Mouse (Mus musculus): ENCODE results near the gene Abr. TPM values are rescaled to one million over a fixed set of nuclear protein-coding genes. Genes with fewer than 3 reads are reported as not detected.

Abr gene
- polyA plus RNA-seq, 1 experiment from 2014 or later = 21.6 TPM

- H3K4me1 ChIP-seq (replicated peaks; ENCODE audit: control insufficient read depth, insufficient read depth, low read length) = no peaks in the 10 kb centered on the region
- H3K9me3 ChIP-seq (ENCODE audit: control insufficient read depth, low read length) = no peaks in the 10 kb centered on the region
- no peak for ATAC-seq (ENCODE audit: low read depth)
- no peak overlapping the region for H3K27ac ChIP-seq (ENCODE audit: low read length)
- no peaks in the 10 kb centered on the region for H3K36me3 ChIP-seq (ENCODE audit: control insufficient read depth, insufficient read depth, low read length)
- H3K4me3 ChIP-seq (ENCODE audit: low read length) = no peak overlapping the region
- no peak overlapping the region for H3K9ac ChIP-seq (ENCODE audit: low read length)
- no peaks in the 10 kb centered on the region for H3K27me3 ChIP-seq (ENCODE audit: control insufficient read depth, insufficient read depth, low read depth, low read length)
- no peak overlapping the region for H3K4me2 ChIP-seq (ENCODE audit: low read depth, low read length)
- 83% methylated on average over 7 of the region's 7 CpGs for WGBS
These were observed 90.1 kb downstream of the Abr start for GRCm38 (mm10) chr11:76532001-76532400.

DNA sequence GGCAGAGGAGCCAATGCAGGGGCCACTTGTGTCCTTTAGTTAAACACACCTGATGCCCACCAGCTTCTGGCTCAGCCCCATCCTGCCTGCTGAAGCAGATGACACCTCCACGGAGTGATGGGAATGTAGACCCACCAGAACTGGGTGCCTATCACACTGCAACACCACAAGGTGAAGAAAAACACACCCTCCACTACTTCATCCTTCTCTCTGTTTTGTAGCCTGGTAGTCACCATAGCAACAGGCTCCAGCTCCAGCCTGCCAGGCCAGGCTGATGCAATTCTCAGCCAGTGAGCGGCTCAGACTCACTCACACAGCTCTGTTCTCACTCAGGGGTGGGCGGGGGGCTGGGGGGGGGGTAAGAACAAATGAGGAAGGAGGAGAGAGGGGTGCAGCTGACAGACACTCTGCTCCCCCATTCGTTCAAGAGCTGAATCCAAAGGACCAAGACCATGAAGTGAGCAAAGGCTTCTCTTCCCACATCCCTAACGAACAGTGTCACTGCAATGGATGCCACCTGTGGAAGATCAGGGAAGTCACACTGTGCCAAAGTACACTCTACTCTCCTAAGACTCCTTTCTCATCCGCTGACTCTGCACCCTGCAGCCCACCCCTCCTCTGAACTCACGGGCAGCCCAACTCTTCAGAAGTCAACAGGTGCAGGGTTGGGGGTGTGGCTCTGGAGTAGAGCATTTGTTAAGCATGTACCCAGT lies 91.0 kb downstream of the Abr start:
- Histone ChIP-seq H3K27ac (ENCODE audit: low read length) (no peak overlapping the region), H3K9me3 (ENCODE audit: control insufficient read depth, low read length) (no peaks in the 10 kb centered on the region), H3K4me3 (ENCODE audit: low read length) (no peak overlapping the region), H3K4me1 (replicated peaks; ENCODE audit: control insufficient read depth, insufficient read depth, low read length) (no peaks in the 10 kb centered on the region), H3K9ac (ENCODE audit: low read length) (no peak overlapping the region), H3K36me3 (ENCODE audit: control insufficient read depth, insufficient read depth, low read length) (no peaks in the 10 kb centered on the region), H3K27me3 (ENCODE audit: control insufficient read depth, insufficient read depth, low read depth, low read length) (no peaks in the 10 kb centered on the region), H3K4me2 (ENCODE audit: low read depth, low read length) (no peak overlapping the region)
- WGBS = 39% methylated on average over 7 of the region's 7 CpGs
- no peak for ATAC-seq (ENCODE audit: low read depth)

DNA sequence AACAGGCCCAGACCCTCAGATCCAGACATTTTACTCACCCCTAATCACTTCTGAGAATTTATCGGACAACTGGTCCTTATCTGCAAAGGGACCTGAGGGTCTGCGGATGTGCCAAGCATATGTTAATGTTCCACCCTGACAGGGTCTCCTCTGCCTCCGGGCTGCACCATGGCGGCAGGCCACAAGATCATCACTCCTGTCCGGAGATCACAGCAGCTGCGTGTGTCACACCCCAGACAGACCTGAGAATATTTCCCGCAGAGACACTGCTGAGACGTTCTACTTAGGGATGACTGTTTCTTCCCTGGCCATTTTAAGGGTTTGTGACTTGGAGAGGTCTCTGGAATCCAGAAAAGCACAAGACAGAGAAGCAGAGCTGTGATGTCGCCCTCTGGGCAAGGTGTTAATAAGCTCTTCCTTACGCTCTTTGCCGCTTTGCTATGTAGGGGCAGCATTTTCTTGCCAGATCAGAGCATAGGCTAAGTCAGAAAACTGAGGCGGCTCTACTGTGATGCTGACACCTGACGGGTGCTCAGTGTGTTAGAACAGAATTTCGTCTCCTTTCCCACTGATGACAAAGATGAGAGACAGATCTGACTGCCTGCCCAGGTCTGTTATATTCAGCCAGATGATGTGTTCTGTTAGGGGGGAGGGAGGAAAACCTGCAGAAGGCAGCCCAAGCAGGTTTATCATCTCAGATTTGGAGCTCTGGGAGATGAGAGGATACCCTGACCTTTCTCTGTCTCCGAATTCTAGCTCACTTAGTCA lies 91.8 kb downstream of the Abr start:
- no peak overlapping the region for H3K9ac ChIP-seq (ENCODE audit: low read length)
- H3K27ac ChIP-seq (ENCODE audit: low read length) = no peak overlapping the region
- H3K4me3 ChIP-seq (ENCODE audit: low read length) = no peak overlapping the region
- no peaks in the 10 kb centered on the region for H3K27me3 ChIP-seq (ENCODE audit: control insufficient read depth, insufficient read depth, low read depth, low read length)
- 59% methylated on average over 15 of the region's 15 CpGs for WGBS
- no peaks in the 10 kb centered on the region for H3K9me3 ChIP-seq (ENCODE audit: control insufficient read depth, low read length)
- H3K4me2 ChIP-seq (ENCODE audit: low read depth, low read length) = no peak overlapping the region
- no peaks in the 10 kb centered on the region for H3K36me3 ChIP-seq (ENCODE audit: control insufficient read depth, insufficient read depth, low read length)
- ATAC-seq (ENCODE audit: low read depth) = no peak
- no peaks in the 10 kb centered on the region for H3K4me1 ChIP-seq (replicated peaks; ENCODE audit: control insufficient read depth, insufficient read depth, low read length)

GRCm38 (mm10) chr11:76529352-76530141 lies 92.6 kb downstream of the Abr start:
- H3K4me2 ChIP-seq (ENCODE audit: low read depth, low read length) = no peak overlapping the region
- 57% methylated on average over 6 of the region's 6 CpGs for WGBS
- no peaks in the 10 kb centered on the region for H3K9me3 ChIP-seq (ENCODE audit: control insufficient read depth, low read length)
- no peak overlapping the region for H3K27ac ChIP-seq (ENCODE audit: low read length)
- no peaks in the 10 kb centered on the region for H3K27me3 ChIP-seq (ENCODE audit: control insufficient read depth, insufficient read depth, low read depth, low read length)
- ATAC-seq (ENCODE audit: low read depth) = peak; percentile 32; the same call in 1 of the 2 replicates
- H3K4me1 ChIP-seq (replicated peaks; ENCODE audit: control insufficient read depth, insufficient read depth, low read length) = no peaks in the 10 kb centered on the region
- H3K9ac ChIP-seq (ENCODE audit: low read length) = no peak overlapping the region
- no peak overlapping the region for H3K4me3 ChIP-seq (ENCODE audit: low read length)
- H3K36me3 ChIP-seq (ENCODE audit: control insufficient read depth, insufficient read depth, low read length) = no peaks in the 10 kb centered on the region

- WGBS = 81% methylated on average over 4 of the region's 4 CpGs
- ATAC-seq (ENCODE audit: low read depth) = no peak
These were observed 96.3 kb downstream of the Abr start for GRCm38 (mm10) chr11:76525646-76526351.

DNA sequence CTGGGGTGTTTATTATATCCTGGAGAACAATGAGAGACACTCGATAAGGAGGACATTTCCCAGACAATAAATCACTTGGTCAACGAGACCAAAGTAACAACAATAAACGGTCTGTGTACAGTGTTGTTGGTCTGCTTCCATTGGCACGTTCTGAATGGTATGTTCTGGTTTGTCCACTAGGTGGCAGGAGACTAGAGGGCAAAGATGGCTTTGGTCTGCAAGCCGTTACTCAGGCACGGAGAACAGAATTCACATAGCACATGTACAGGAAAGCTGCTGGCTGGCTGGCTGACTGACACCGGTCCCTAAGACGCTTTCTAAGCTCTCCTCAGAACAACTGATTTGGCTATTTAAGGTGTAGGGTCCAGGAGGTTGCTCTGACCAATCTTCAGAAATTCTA lies 97.2 kb downstream of the Abr start:
- H3K9me3 ChIP-seq (ENCODE audit: control insufficient read depth, low read length) = no peaks in the 10 kb centered on the region
- H3K27me3 ChIP-seq (ENCODE audit: control insufficient read depth, insufficient read depth, low read depth, low read length) = no peaks in the 10 kb centered on the region
- 12% methylated on average over 8 of the region's 8 CpGs for WGBS
- no peak overlapping the region for H3K9ac ChIP-seq (ENCODE audit: low read length)
- peak; percentile 36; the same call in 1 of the 2 replicates for ATAC-seq (ENCODE audit: low read depth)
- H3K4me3 ChIP-seq (ENCODE audit: low read length) = no peak overlapping the region
- H3K27ac ChIP-seq (ENCODE audit: low read length) = no peak overlapping the region
- no peaks in the 10 kb centered on the region for H3K4me1 ChIP-seq (replicated peaks; ENCODE audit: control insufficient read depth, insufficient read depth, low read length)
- no peak overlapping the region for H3K4me2 ChIP-seq (ENCODE audit: low read depth, low read length)
- no peaks in the 10 kb centered on the region for H3K36me3 ChIP-seq (ENCODE audit: control insufficient read depth, insufficient read depth, low read length)

More at GRCm38 (mm10) chr11:76525646-76526351, 96.3 kb downstream of the Abr start:
- H3K9me3 ChIP-seq (ENCODE audit: control insufficient read depth, low read length) = no peaks in the 10 kb centered on the region
- no peak overlapping the region for H3K27ac ChIP-seq (ENCODE audit: low read length)
- no peaks in the 10 kb centered on the region for H3K27me3 ChIP-seq (ENCODE audit: control insufficient read depth, insufficient read depth, low read depth, low read length)
- H3K4me3 ChIP-seq (ENCODE audit: low read length) = no peak overlapping the region
- no peak overlapping the region for H3K4me2 ChIP-seq (ENCODE audit: low read depth, low read length)
- H3K36me3 ChIP-seq (ENCODE audit: control insufficient read depth, insufficient read depth, low read length) = no peaks in the 10 kb centered on the region
- H3K4me1 ChIP-seq (replicated peaks; ENCODE audit: control insufficient read depth, insufficient read depth, low read length) = no peaks in the 10 kb centered on the region
- no peak overlapping the region for H3K9ac ChIP-seq (ENCODE audit: low read length)

DNA sequence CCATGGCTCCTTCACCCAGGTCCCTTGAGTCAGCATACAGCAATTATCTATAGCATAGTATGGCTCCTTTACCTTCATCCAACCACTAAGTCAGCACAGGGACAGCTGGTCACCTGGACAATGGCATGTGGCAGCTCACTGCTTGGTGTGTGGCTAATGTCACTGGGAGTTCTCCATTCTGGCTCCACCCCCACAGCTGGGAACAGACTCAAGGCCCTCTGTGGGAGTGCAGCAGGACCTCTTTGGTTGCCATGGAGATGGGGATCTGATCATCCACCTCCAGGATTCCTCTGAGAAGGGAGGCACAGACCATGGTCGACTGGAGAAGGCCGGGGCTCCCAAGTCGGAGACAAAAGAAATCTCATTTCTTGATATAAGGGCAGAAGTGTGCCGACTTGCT lies 98.8 kb downstream of the Abr start:
- 43% methylated on average over 4 of the region's 4 CpGs for WGBS
- Histone ChIP-seq H3K27ac (ENCODE audit: low read length) (no peak overlapping the region), H3K4me1 (replicated peaks; ENCODE audit: control insufficient read depth, insufficient read depth, low read length) (no peaks in the 10 kb centered on the region), H3K4me2 (ENCODE audit: low read depth, low read length) (no peak overlapping the region), H3K27me3 (ENCODE audit: control insufficient read depth, insufficient read depth, low read depth, low read length) (no peaks in the 10 kb centered on the region), H3K9ac (ENCODE audit: low read length) (no peak overlapping the region), H3K4me3 (ENCODE audit: low read length) (no peak overlapping the region), H3K9me3 (ENCODE audit: control insufficient read depth, low read length) (no peaks in the 10 kb centered on the region), H3K36me3 (ENCODE audit: control insufficient read depth, insufficient read depth, low read length) (no peaks in the 10 kb centered on the region)
- no peak for ATAC-seq (ENCODE audit: low read depth)

DNA sequence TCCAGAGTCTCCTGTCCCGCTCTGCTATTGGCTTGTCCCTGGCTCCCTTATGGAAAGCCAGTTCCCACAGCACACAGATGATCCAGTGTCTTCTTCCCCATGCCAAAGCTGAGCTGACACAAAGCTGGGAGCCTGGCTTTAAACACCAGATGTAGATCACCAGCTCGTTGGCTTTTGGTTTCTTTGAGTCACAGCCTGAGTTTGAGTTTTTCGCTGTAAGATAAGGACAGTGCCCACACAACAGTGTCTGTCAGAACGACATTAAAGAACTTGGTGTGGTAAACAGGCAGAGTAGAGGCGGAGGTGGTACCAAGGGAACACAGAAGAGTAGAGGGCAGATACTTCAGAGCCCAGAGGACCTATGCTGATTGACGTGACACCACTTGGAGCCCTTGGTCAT lies 101.2 kb downstream of the Abr start:
- H3K9me3 ChIP-seq (ENCODE audit: control insufficient read depth, low read length) = no peaks in the 10 kb centered on the region
- WGBS = 79% methylated on average over 6 of the region's 6 CpGs

More for the DNA sequence above, 101.2 kb downstream of the Abr start:
- H3K27ac ChIP-seq (ENCODE audit: low read length) = no peak overlapping the region
- no peak overlapping the region for H3K4me3 ChIP-seq (ENCODE audit: low read length)
- no peaks in the 10 kb centered on the region for H3K27me3 ChIP-seq (ENCODE audit: control insufficient read depth, insufficient read depth, low read depth, low read length)
- H3K9ac ChIP-seq (ENCODE audit: low read length) = no peak overlapping the region
- H3K4me1 ChIP-seq (replicated peaks; ENCODE audit: control insufficient read depth, insufficient read depth, low read length) = no peaks in the 10 kb centered on the region
- no peaks in the 10 kb centered on the region for H3K36me3 ChIP-seq (ENCODE audit: control insufficient read depth, insufficient read depth, low read length)
- ATAC-seq (ENCODE audit: low read depth) = no peak
- no peak overlapping the region for H3K4me2 ChIP-seq (ENCODE audit: low read depth, low read length)
